Mouse (Mus musculus) hematopoietic multipotent progenitor cell, adult 10-12 weeks (in vitro differentiated cells): ENCODE results near the gene Iqgap3. TPM values are rescaled to one million over a fixed set of nuclear protein-coding genes. Genes with fewer than 3 reads are reported as not detected.

Experiments used
- polyA plus RNA-seq: library from polyadenylated mRNA; stranded (reverse); fragments of >175 nt; gene quantifications from 2 replicates; pipeline ENCODE4 v1.2.3, GENCODE M21; 2012; ENCODE audit warnings: low replicate concordance

The Iqgap3 gene
- 0.41 and 3.5 TPM in 2 replicates for polyA plus RNA-seq

GRCm38 (mm10) chr3:88081345-88082223 lies at the start of gene Iqgap3:
Gene Iqgap3, plus strand, starts transcription at chr3:88081971.

GRCm38 (mm10) chr3:88042661-88043421 lies 38.9 kb upstream of the Iqgap3 start, which contains the start of gene Gpatch4:
Gene Gpatch4, plus strand, starts transcription at chr3:88043108.

GRCm38 (mm10) chr3:88057902-88058696 lies 23.7 kb upstream of the Iqgap3 start, which contains the start of gene Naxe:
Gene Naxe, minus strand, starts transcription at chr3:88058495.

GRCm38 (mm10) chr3:88078204-88078603 lies 3.6 kb upstream of the Iqgap3 start, which contains the start of gene Ttc24:
Gene Ttc24, minus strand, starts transcription at chr3:88078304.

GRCm38 (mm10) chr3:88141787-88142523 lies 60.2 kb downstream of the Iqgap3 start, which contains the start of gene Mef2d:
Gene Mef2d, plus strand, starts transcription at chr3:88142372.

Other genes with a start within 250 kb of the Iqgap3 start
- 44.4 and 53.9 TPM in 2 replicates for gene Sh2d2a, start 235.2 kb upstream of the Iqgap3 start, polyA plus RNA-seq
- 45.1 and 93.5 TPM in 2 replicates for gene Prcc, start 196.4 kb upstream of the Iqgap3 start, polyA plus RNA-seq
- gene Hdgf, start 175.7 kb upstream of the Iqgap3 start, polyA plus RNA-seq: 173 and 225 TPM in 2 replicates
- 10.9 and 17.1 TPM in 2 replicates for gene Mrpl24, start 162.5 kb upstream of the Iqgap3 start, polyA plus RNA-seq
- gene Isg20l2, start 151.7 kb upstream of the Iqgap3 start, polyA plus RNA-seq: 8.3 and 11.8 TPM in 2 replicates
- 20.9 and 36.6 TPM in 2 replicates for gene Rrnad1, start 151.3 kb upstream of the Iqgap3 start, polyA plus RNA-seq
- 0.55 TPM in 1 of 2 replicates, not detected in the other for gene Crabp2, start 133.3 kb upstream of the Iqgap3 start, polyA plus RNA-seq
- gene Nes, start 110.9 kb upstream of the Iqgap3 start, polyA plus RNA-seq: 0.07 and 0.10 TPM in 2 replicates
- not detected in 2 replicates for gene Bcan, start 81.7 kb upstream of the Iqgap3 start, polyA plus RNA-seq
- gene Hapln2, start 54.4 kb upstream of the Iqgap3 start, polyA plus RNA-seq: not detected in 2 replicates
- 7.9 and 19.9 TPM in 2 replicates for gene Gpatch4, start 38.9 kb upstream of the Iqgap3 start, polyA plus RNA-seq
- gene Naxe, start 23.5 kb upstream of the Iqgap3 start, polyA plus RNA-seq: 40.0 and 40.3 TPM in 2 replicates
- not detected in 2 replicates for gene Ttc24, start 3.7 kb upstream of the Iqgap3 start, polyA plus RNA-seq
- 210 and 298 TPM in 2 replicates for gene Mef2d, start 60.4 kb downstream of the Iqgap3 start, polyA plus RNA-seq
- gene Rhbg, start 172.7 kb downstream of the Iqgap3 start, polyA plus RNA-seq: 0.09 TPM in 2 replicates
- not detected in 2 replicates for gene Gm38392, start 205.2 kb downstream of the Iqgap3 start, polyA plus RNA-seq
- gene Tsacc, start 215.0 kb downstream of the Iqgap3 start, polyA plus RNA-seq: 1.1 and 1.4 TPM in 2 replicates
- 4.2 and 11.7 TPM in 2 replicates for gene Cct3, start 215.1 kb downstream of the Iqgap3 start, polyA plus RNA-seq
- 28.3 and 133 TPM in 2 replicates for gene Glmp, start 243.1 kb downstream of the Iqgap3 start, polyA plus RNA-seq